Mouse (Mus musculus): ENCODE data around the gene Zscan18. TPM values are rescaled to one million over a fixed set of nuclear protein-coding genes. Genes with fewer than 3 reads are reported as not detected.
A peak's percentile ranks its signal among the peaks of the same experiment; 100 is the strongest.

The Zscan18 gene
- total and polyA plus RNA-seq, 2 experiments from 2014 or later = 17.8 to 36.7 TPM

GRCm38 (mm10) chr7:12780151-12780830, 23.1 kb downstream of the Zscan18 start:
- Histone ChIP-seq H3K4me1 (ENCODE audit: insufficient read depth) (peaks cover 5% of the 10 kb centered on the region; the same call in 1 of the 2 replicates), H3K4me2 (ENCODE audit: low read depth) (peak overlapping the region; percentile 96), H3K4me3 (ENCODE audit: low read depth, low read length) (peak overlapping the region; percentile 74), H3K27ac (ENCODE audit: low read depth, low read length) (peak overlapping the region; percentile 89), H3K9me3 (ENCODE audit: low read length) (no peaks in the 10 kb centered on the region), H3K9ac (peak overlapping the region; percentile 80), H3K36me3 (ENCODE audit: insufficient read depth) (peaks cover 2% of the 10 kb centered on the region), H3K27me3 (ENCODE audit: insufficient read depth, low read length) (no peaks in the 10 kb centered on the region)
- 1% methylated on average over 57 of the region's 57 CpGs for WGBS
- peak; percentile 40; the same call in 1 of the 2 replicates for TF ChIP-seq CTCF (IDR thresholded peaks at IDR 0.05; ENCODE audit: low read depth)
- ATAC-seq (peak; percentile 98), DNase-seq (peak; percentile 96)

- H3K9ac ChIP-seq = peak overlapping the region; percentile 80
- peak overlapping the region; percentile 89; the same call in 1 of the 2 replicates for H3K27ac ChIP-seq (ENCODE audit: low read depth, low read length)
- H3K4me2 ChIP-seq (ENCODE audit: low read depth) = peak overlapping the region; percentile 96
- H3K27me3 ChIP-seq (ENCODE audit: insufficient read depth, low read length) = no peaks in the 10 kb centered on the region
- H3K4me3 ChIP-seq (ENCODE audit: low read depth, low read length) = peak overlapping the region; percentile 74
- ATAC-seq (no peak), DNase-seq (no peak)
- TF ChIP-seq CTCF (IDR thresholded peaks at IDR 0.05; ENCODE audit: low read depth) = no peak
- 20% methylated on average over 10 of the region's 10 CpGs for WGBS
- no peaks in the 10 kb centered on the region for H3K9me3 ChIP-seq (ENCODE audit: low read length)
- peaks cover 5% of the 10 kb centered on the region; the same call in 1 of the 2 replicates for H3K4me1 ChIP-seq (ENCODE audit: insufficient read depth)
- peaks cover 8% of the 10 kb centered on the region for H3K36me3 ChIP-seq (ENCODE audit: insufficient read depth)
Measured at GRCm38 (mm10) chr7:12779782-12780150, 23.7 kb downstream of the Zscan18 start.

GRCm38 (mm10) chr7:12779141-12779540, 24.3 kb downstream of the Zscan18 start:
- no peaks in the 10 kb centered on the region for H3K27me3 ChIP-seq (ENCODE audit: insufficient read depth, low read length)
- H3K4me1 ChIP-seq (ENCODE audit: insufficient read depth) = peaks cover 5% of the 10 kb centered on the region; the same call in 1 of the 2 replicates
- DNase-seq (peak; percentile 16), ATAC-seq (no peak)
- peak overlapping the region; percentile 74; the same call in 1 of the 2 replicates for H3K4me3 ChIP-seq (ENCODE audit: low read depth, low read length)
- peaks cover 14% of the 10 kb centered on the region for H3K36me3 ChIP-seq (ENCODE audit: insufficient read depth)
- TF ChIP-seq CTCF (IDR thresholded peaks at IDR 0.05; ENCODE audit: low read depth) = no peak
- H3K27ac ChIP-seq (ENCODE audit: low read depth, low read length) = no peak overlapping the region
- peak overlapping the region; percentile 96 for H3K4me2 ChIP-seq (ENCODE audit: low read depth)
- H3K9ac ChIP-seq = no peak overlapping the region
- WGBS = 73% methylated on average over 5 of the region's 5 CpGs
- H3K9me3 ChIP-seq (ENCODE audit: low read length) = peaks cover under 1% of the 10 kb centered on the region; the same call in 1 of the 2 replicates

- peak; percentile 72 for ATAC-seq
- H3K9ac ChIP-seq = no peak overlapping the region
- peak; percentile 12; the same call in 1 of the 2 replicates for TF ChIP-seq CTCF (IDR thresholded peaks at IDR 0.05; ENCODE audit: low read depth)
- H3K4me3 ChIP-seq (ENCODE audit: low read depth, low read length) = no peak overlapping the region
- peaks cover 5% of the 10 kb centered on the region; the same call in 1 of the 2 replicates for H3K4me1 ChIP-seq (ENCODE audit: insufficient read depth)
- peak; percentile 65 for DNase-seq
- H3K27ac ChIP-seq (ENCODE audit: low read depth, low read length) = no peak overlapping the region
- peaks cover 5% of the 10 kb centered on the region; the same call in 1 of the 2 replicates for H3K9me3 ChIP-seq (ENCODE audit: low read length)
- no peak overlapping the region for H3K4me2 ChIP-seq (ENCODE audit: low read depth)
- peaks cover 51% of the 10 kb centered on the region for H3K36me3 ChIP-seq (ENCODE audit: insufficient read depth)
- no peaks in the 10 kb centered on the region for H3K27me3 ChIP-seq (ENCODE audit: insufficient read depth, low read length)
- WGBS = 65% methylated on average over 1 of the region's 1 CpGs
Measured at GRCm38 (mm10) chr7:12774606-12775005, 28.8 kb downstream of the Zscan18 start.

- peak; percentile 32; the same call in 1 of the 2 replicates for ATAC-seq
- H3K27ac ChIP-seq (ENCODE audit: low read depth, low read length) = no peak overlapping the region
- peaks cover 56% of the 10 kb centered on the region for H3K36me3 ChIP-seq (ENCODE audit: insufficient read depth)
- no peak for TF ChIP-seq CTCF (IDR thresholded peaks at IDR 0.05; ENCODE audit: low read depth)
- H3K9ac ChIP-seq = no peak overlapping the region
- H3K9me3 ChIP-seq (ENCODE audit: low read length) = peaks cover 5% of the 10 kb centered on the region; the same call in 1 of the 2 replicates
- 72% methylated on average over 9 of the region's 9 CpGs for WGBS
- 0 out of 2 replicates have a peak, but pooled peaks cover under 1% of the 10 kb centered on the region for H3K4me1 ChIP-seq (ENCODE audit: insufficient read depth)
- H3K27me3 ChIP-seq (ENCODE audit: insufficient read depth, low read length) = no peaks in the 10 kb centered on the region
- H3K4me3 ChIP-seq (ENCODE audit: low read depth, low read length) = no peak overlapping the region
- no peak for DNase-seq
- no peak overlapping the region for H3K4me2 ChIP-seq (ENCODE audit: low read depth)
Measured at GRCm38 (mm10) chr7:12774111-12774510, 29.3 kb downstream of the Zscan18 start.

- no peak overlapping the region for H3K9ac ChIP-seq
Measured at GRCm38 (mm10) chr7:12749431-12750198, 53.8 kb downstream of the Zscan18 start.

More at GRCm38 (mm10) chr7:12749431-12750198, 53.8 kb downstream of the Zscan18 start:
- no peak for TF ChIP-seq CTCF (IDR thresholded peaks at IDR 0.05; ENCODE audit: low read depth)
- no peaks in the 10 kb centered on the region for H3K4me1 ChIP-seq (ENCODE audit: insufficient read depth)
- H3K36me3 ChIP-seq (ENCODE audit: insufficient read depth) = no peaks in the 10 kb centered on the region
- ATAC-seq (peak; percentile 72), DNase-seq (peak; percentile 23)
- H3K4me2 ChIP-seq (ENCODE audit: low read depth) = 0 out of 2 replicates have a peak overlapping the region, but pooled peaks have one; percentile 4
- H3K9me3 ChIP-seq (ENCODE audit: low read length) = no peaks in the 10 kb centered on the region
- no peak overlapping the region for H3K27ac ChIP-seq (ENCODE audit: low read depth, low read length)
- H3K27me3 ChIP-seq (ENCODE audit: insufficient read depth, low read length) = no peaks in the 10 kb centered on the region
- H3K4me3 ChIP-seq (ENCODE audit: low read depth, low read length) = no peak overlapping the region
- 77% methylated on average over 24 of the region's 24 CpGs for WGBS
